Mouse (Mus musculus): Measurements from ENCODE around the gene Il10rb. TPM values are rescaled to one million over a fixed set of nuclear protein-coding genes. Genes with fewer than 3 reads are reported as not detected.

Gene Il10rb
- total RNA-seq, 2 experiments from 2014 or later = 7.0 to 7.8 TPM

DNA sequence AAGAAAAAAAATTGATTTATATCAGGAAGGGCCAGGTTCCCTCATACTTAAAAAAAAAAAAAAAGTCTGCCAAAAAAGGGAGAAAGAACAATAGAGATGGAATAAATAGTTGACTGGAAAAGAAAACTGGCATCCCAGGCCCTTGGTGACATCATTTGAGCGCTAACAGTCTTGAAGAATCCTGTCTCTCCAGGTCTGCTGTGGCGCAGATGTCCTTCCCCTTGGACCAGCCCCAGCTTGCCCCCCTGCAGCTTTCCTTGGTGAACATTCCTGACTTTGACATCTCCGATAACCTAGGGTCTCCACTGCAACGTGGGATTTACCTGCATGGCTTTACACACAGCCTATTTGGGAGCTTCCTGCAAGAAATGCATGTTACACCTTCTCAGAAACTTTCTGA is 24.4 kb upstream of the Il10rb start:
- intact Hi-C loops (cut with DNase I) = no loop called here
- no peak for DNase-seq

DNA sequence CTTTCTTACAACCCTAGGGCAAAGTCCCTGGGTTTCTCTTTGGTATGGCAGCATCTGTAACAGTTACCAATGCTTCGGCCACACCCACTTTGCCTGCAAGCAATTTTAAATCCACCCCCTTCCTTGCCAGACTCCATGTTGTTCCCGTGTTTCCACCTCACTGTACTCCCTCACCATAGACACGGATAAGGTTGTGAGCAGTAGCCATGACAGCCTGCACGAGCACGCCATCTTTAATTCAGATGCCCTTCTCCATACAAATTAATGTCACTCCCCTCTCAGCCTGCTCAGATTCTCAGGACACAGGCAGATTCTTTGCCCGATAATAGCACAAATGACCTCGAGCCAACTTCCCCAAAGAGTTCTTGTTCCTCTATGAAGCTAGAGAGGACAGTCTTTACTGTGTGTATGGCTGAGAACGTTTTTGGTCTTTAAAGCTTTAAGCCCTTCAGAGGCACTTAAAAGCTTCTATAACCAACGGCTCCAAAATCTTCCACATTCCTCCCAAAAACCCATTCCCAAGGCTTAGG is 23.6 kb upstream of the Il10rb start:
- intact Hi-C loops (cut with DNase I) = no loop called here
- no peak for DNase-seq

DNA sequence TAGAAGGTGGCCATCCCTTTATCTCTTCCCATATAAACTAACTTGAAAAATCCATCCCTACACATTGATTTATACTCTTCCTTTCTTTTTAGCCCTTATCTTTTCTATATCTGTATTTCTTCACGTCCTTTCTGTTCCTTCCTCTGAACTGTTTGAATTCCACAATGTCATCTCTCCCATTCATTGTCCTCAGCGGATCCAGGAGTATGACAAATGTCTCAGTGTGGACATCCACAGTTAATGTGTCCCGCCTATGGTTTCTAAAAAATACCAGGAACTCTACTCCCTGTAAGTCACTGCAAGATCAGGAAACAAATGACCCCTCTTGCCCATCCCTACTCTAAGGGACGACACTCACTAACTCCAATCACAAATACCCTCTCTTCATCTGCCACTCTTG is 21.7 kb upstream of the Il10rb start:
- intact Hi-C loops (cut with DNase I) = no loop called here
- DNase-seq = no peak

DNA sequence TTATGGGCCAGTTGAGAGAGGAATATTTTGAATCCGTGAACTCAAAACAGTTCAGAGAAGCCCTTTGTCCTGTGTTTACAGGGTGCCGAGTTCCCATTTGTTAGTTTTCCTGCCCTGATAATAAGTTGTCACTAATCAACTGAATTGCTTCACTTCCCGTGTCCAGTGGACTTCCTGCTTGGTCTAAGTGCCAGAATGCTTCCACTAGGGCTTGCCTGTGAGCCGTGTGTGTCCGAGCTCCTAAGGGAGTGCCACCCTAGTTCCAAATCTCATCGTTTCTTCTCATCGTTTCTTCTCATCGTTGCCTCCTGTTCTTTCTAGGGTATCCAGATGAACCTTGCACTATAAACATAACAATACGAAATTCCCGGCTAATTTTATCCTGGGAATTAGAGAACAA is 20.3 kb upstream of the Il10rb start:
- intact Hi-C loops (cut with DNase I) = no loop called here
- DNase-seq = no peak

DNA sequence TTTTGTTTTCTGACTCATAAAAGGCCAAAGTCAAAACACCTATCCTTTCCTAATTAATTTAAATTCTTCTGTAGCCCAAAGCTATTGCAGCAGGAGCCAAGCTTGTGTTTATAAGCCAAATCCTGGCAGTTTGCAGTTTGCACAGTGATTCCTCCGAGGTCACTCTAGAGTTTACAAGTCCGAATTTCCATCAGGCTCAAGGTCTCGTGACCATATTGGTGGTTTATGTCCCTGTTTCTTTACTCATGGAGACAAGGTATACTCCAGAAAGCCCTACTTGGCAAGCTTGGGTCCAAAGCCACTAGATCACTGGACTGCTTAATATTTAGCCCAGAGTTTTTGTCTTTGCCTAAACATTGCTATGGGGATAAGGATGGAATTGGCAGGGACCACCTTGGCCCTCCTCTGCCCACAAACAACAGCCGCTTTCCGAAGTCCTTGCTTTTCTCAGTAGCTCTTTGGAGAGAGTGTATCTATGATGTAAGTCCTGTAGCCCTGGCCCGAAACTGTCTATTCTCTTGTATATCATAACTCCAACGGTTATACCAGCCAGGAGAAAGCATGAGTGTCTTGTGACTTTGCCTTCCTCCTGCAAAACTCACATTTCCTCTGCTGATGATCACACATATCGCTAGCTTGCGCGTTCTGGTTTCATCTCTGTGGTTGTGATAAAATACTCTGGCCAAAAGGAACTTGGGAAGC is 19.4 kb upstream of the Il10rb start:
- intact Hi-C loops (cut with DNase I) = no loop called here
- no peak for DNase-seq

DNA sequence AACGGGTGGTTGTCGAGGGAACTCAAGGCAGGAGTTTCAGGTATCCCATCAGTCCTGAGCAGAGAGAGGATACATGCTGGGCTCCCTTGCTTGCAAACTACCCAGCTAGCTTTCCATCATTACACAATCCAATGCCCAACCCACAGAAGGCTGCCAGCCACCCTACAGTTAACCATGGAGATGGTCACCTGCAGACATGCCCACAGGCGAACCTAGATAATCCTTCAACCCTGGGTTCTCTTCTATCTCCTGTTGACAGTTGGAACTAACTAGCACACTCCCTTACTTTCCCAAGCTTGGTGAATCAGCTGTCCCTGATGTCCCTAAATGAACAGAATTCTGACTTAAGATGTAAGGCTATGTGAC is 18.9 kb upstream of the Il10rb start:
- intact Hi-C loops (cut with DNase I) = no loop called here
- DNase-seq = no peak

DNA sequence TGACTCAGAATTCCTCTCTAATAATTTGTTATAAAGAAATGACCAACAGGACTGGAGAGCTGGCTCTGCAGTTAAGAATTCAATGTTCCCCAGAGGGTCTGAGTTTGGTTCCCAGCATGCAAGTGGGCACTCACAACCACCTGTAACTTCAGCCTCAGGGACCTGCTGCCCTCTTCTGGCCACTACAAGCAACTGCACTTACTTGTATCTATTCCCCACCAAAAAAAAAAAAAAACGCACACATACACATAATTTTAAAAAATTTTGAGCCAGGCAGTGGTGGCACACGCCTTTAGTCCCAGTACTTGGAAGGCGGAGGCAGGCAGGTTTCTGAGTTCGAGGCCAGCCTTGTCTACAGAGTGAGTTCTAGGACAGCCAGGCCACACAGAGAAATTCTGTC is 15.9 kb upstream of the Il10rb start:
- intact Hi-C loops (cut with DNase I) = no loop called here
- DNase-seq = no peak

DNA sequence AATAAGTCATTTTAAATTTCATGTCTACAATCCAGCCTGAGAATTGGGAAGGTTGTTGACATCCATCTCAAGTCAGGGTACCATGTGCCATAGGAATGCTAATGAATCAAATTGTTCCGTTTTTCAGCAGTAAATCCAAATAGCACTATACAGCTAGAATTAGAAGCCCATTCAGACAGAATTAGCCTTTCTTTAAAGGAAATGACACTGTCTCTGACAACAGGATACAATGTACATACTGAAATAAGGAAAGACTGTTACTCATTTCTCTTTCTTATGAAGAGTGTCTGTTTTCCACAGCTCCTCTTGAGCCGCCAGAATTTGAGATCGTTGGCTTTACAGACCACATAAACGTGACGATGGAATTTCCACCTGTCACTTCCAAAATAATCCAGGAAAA is 14.5 kb upstream of the Il10rb start, which contains the start of gene Gm21970:
Gm21970 (plus strand) TSS at position 301 of the 400 bp plus-strand sequence.
- intact Hi-C loops (cut with DNase I) = no loop called here
- DNase-seq = no peak

DNA sequence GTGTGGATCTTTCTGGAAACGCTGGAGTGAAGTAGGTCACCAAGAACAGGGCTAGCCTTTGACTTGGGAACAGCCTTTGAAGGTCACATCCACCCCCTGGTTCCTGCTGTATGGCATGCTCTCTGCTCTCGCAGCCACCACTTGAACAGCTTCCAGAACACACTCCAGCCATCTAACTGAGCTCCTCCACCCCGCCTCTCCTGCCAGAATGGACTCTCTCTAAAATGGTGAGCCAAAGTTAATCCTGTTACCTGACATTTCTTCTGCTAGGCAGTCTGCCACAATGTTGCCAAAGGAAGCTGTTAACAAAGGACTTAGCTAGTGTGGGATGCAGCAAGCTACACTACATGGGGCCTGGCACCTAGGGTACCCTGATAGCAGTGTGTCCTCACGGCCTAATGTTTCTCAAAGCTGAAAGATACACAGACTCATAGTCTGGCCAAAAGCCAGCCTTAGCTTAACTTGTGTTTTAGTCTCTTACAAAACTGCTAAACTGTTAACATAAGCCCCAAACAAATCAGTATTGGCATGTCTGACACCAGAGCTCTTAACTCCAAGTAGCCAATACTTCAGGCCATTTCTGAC is 11.0 kb upstream of the Il10rb start:
- no peak for DNase-seq
- intact Hi-C loops (cut with DNase I) = no loop called here

DNA sequence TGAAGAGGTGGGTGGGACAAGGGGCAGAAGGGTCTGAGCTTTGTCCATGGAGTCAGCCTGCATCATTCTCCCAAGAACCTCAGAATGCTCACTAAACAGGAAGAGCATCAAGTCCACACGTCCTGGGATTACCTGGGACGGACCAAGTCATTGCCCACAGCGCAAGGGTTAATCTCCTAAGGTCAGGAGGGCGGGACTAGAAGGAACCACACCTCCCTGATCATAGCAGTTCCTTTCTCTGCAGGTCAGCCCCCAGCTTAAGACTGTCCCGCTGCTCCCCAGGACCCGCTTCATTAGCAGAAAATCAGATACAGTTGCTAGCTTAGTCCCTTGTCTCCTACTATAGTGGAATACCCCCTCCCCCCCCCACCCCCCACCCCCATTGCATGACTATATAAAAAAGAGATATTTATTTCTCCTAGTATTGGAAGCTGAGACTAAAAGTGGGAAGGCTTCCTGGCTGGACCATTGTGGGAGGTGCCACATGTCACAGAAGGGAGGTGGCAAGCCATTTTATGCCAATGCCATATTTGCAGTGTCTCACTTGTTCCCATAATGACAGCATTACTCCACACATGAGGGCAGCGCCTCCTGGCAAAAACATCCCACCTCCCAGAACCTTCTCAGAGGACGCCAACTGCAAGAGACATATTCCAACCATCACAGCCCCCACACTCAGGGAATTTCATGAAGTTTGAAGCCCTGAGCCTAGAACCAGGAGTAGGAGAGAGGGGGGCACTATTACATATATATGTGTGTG is 10.2 kb upstream of the Il10rb start:
- DNase-seq = no peak

DNA sequence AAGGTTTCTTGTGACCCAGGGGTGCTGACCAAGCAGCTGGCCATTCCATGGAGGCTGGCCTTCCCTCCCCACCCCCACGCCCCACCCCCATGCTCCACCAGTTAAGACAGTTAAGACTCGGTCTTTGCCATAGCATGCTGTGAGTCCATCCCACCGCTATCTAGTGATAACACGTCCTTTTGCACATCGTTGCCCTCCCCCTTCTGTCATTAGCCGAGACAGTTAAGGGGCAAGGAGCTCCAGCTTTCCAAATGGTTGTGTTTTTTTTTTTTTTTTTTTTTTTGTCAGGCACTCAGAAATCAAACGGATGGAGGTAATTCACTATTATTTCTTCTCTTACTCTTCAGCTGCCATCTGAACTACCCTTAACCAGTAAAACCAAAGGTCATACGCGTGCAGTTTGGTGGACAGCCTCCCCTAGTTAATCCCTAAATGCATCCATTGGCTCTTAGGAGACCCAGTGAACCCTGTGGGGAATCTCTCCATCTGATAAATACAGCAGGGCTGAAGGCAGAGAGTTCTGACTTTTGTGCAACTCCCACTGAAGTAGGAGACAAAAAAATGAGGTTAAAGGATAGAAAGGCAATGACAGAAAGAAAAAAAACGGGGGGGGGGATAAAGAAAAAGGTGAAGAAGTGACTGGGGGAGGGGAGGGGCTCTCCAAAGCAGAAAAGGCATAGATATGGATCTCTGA is 9.0 kb upstream of the Il10rb start:
- no peak for DNase-seq
- intact Hi-C loops (cut with DNase I) = no loop called here

More for the DNA sequence above, 10.2 kb upstream of the Il10rb start:
- intact Hi-C loops (cut with DNase I) = no loop called here

DNA sequence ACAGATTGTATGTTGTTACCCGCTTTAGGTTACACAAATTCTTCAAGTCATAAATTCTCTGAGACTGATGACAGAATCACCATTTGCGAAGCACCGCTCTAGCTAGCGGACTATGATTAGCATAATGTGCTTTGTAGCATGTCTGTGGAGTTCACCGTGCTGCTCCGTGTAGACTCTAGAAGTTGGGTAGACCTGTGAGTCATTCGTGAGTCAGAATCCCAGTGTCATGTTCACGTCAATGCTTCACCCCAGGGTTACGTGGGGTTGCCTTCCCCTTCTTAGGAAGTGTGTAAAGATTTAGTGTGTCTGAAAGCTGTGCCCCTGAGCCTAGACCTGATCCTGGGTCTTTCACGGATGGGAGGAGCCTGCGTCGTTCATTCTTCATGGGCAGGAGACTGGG is 7.9 kb upstream of the Il10rb start:
- intact Hi-C loops (cut with DNase I) = no loop called here

DNA sequence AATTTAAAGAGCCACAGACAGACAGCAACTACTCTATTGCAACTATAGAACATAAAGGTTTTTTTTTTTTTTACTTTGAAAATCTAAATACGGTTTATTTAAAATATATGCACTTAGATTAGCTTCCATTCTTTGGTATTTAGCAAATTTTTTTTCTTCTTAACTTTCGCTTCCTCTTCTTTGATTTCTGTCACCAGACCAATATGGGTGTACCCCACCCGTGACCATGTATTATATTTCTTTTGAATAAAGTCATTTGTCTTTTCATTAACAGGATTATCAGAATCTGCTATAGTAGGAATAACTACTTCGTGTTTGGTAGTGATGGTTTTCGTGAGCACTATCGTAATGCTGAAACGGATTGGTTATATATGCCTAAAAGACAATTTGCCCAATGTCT is 7.0 kb upstream of the Il10rb start:
- no peak for DNase-seq
- intact Hi-C loops (cut with DNase I) = no loop called here

More for the DNA sequence above, 7.9 kb upstream of the Il10rb start:
- DNase-seq = no peak

DNA sequence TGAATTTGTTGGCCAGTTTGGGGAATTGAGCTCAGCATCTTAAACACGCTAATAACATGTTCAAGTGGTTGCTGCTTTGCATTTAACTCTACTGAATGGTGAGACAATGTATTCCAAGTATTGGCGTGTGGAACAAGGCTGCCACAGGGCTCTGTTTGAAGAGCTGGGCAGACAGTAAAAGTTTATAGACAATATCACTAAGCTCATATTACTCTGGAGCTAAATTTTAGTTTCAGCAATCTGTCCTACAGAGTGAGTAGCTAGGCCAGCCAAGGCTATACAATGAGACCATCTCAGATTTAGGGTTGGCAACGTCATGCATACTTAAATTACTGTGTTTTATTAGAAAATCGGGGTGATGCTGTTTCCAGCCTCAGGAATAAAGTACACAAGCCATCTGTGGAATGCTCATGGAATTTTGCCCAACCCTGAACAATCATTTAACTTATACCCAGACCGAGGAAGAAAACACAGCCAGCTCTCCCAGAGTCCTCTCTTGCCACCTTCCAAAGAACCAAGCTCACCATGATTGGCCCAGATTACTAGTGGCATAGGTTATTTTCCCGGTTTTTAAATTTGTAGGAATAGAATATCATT is 4.3 kb upstream of the Il10rb start:
- DNase-seq = no peak
- intact Hi-C loops (cut with DNase I) = no loop called here

DNA sequence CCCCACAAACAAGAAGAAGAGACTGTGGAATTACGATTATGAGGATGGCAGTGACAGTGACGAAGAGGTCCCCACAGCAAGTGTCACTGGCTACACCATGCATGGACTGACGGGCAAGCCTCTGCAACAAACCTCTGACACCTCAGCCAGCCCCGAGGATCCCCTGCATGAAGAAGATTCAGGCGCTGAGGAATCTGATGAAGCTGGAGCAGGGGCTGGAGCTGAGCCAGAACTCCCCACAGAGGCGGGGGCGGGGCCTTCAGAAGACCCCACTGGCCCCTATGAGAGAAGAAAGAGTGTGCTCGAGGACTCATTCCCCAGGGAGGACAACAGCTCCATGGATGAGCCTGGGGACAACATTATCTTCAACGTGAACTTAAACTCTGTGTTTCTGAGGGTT is 2.2 kb upstream of the Il10rb start:
- no peak for DNase-seq

DNA sequence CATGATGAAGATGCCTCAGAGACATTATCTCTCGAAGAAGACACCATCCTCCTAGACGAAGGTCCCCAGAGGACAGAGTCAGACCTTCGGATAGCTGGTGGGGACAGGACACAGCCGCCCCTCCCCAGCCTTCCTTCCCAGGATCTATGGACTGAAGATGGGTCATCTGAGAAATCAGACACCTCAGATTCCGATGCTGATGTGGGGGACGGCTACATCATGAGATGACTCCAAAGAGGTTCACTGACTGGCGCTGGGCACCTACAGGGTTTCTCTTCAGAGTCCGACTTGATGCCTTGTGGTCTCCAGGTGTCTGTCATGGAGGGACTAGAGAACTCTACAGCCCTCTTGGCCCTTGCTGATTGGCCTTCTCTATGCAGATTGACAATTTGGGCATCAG is 1.8 kb upstream of the Il10rb start:
- DNase-seq = no peak
- intact Hi-C loops (cut with DNase I) = no loop called here

More for the DNA sequence above, 2.2 kb upstream of the Il10rb start:
- intact Hi-C loops (cut with DNase I) = no loop called here

DNA sequence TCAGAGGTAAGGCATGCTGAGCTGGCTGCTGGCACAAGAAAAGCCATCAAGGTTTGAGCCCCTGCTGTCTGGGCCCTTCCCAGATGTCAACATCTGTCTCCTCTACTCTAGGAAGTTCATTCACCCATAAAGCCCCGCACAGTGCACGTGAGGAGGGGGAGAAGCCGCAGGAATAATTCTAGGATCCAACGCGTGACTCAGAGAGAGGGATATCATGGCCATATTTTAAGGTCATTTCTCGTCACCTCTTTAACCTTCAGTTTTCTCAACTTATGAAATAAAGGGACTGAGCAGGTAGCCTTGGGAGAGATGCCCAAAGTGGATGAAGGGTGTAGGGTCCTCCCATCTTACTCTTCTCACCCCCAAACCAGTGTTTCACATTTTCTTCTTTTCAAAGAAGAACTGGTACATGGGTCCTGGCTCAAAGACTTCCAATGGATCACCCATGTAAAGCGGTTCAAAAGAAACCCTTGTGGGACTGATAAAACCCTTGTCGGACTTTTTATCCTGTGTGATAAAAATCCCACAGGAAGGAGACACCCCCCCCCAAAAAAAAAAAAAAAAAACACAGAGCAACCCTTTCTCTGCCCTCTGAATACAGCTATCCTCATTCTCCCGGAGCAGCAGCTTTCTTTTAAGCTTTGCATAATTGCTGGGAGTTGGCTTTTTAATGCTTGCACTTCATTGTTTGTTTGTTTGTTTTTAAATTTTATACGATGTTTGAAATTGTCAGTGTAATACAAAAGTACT is 961 bp upstream of the Il10rb start:
- intact Hi-C loops (cut with DNase I) = no loop called here
- DNase-seq = no peak

DNA sequence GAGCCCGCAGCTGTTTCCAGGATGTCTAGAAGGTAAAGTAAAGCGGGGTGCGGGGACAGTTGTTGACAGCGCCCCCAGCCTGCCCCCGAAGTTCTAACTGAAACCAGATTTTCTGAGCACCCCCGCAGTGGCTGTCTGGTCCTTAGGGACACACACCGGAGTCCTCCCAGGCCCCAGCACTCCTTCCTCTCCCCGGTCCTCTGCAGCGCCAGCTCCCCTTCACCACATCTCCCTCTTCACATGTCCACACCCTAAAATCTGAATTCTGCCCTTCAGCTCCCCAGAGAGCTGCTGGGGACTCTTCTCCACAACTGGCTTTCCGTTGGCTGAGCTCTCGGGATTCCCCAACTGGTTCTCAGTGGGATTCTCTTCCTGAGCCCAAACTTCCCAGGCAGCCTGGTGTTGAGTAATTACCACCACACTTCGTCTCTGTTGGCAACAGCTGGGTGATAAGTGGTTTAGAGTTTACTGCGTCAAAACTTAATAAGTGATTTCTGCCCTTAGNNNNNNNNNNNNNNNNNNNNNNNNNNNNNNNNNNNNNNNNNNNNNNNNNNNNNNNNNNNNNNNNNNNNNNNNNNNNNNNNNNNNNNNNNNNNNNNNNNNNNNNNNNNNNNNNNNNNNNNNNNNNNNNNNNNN is 739 bp downstream of the Il10rb start:
- DNase-seq = peak; percentile 13
- intact Hi-C loops (cut with DNase I) = no loop called here

DNA sequence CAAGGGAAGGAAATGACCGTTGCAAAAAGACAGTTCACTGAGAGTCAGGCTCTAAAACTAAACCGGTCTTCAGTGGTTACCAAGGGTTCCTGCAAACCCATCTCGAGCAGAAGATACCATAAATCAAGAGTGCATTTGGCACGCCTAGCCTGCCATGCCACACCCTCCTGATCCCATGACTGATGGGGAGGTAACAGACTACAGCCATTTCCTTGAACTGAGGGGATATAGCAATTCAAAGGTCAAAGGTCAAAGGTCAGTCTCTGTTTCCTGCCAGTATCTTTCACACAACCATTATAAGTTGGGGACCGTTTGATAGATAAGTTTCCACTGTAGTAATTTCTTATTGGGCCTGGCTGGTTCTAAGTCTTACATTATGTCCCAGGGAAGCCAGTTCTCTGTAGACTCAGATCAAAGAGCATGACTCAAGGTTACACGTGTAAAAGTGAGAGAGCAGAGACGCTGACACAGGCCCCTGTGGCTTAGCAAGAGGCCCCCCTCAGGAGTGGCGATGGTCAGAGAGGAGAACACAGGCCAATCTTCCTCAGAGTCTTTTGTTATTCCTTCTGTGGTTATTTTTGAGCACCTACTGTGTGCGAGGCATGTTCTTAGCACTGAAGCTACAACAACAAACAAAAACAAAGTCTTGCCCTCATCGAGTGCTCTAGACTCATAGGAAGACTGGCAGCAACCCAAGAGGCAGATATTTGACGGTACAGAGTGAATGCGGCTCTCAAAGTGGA is 7.3 kb downstream of the Il10rb start:
- DNase-seq = no peak
- intact Hi-C loops (cut with DNase I) = no loop called here
